Mouse (Mus musculus) gastrocnemius, postnatal 25 days (tissue): ENCODE measurements around the gene 4921530L21Rik. TPM values are rescaled to one million over a fixed set of nuclear protein-coding genes. Genes with fewer than 3 reads are reported as not detected.

Source experiments
- DNase-seq: peaks from one replicate; pipeline ENCODE4 v3.0.0; 2022
- long read RNA-seq, 2 experiments: library from polyadenylated mRNA; stranded (forward); transcript quantifications; one replicate each; pipeline ENCODE4 v2.0.0; 2021
- total RNA-seq, 2 experiments: library from RNA; stranded (reverse); gene quantifications; 1 replicate in 1 of 2; 2 replicates in 1 of 2; pipeline ENCODE4 v1.2.3; 2021

Gene 4921530L21Rik
- not detected for total RNA-seq
- long read RNA-seq, experiment 1 = 0 reads
- long read RNA-seq, experiment 2 = 0 reads

DNA sequence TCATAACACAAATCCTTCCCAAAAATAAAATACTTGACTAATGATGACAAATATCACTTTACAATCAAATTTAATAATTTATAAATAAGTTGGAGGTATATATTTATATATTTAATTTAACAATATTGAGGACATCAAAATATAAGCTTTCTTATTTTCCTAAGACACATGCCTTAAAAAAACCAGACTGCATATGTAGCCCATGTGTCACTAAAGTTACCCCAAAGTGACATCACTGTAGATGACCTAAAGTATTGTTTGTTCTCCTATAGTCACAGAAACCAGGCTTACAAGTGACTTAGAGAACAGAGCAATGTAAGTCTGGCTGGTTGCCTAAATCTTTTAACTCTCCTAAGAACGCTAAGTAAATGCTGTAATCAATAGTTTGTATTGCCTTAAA lies at the start of gene 4921530L21Rik:
TSS of gene 4921530L21Rik (plus strand) at position 301 of the 400 bp plus-strand sequence.
- no peak for DNase-seq

DNA sequence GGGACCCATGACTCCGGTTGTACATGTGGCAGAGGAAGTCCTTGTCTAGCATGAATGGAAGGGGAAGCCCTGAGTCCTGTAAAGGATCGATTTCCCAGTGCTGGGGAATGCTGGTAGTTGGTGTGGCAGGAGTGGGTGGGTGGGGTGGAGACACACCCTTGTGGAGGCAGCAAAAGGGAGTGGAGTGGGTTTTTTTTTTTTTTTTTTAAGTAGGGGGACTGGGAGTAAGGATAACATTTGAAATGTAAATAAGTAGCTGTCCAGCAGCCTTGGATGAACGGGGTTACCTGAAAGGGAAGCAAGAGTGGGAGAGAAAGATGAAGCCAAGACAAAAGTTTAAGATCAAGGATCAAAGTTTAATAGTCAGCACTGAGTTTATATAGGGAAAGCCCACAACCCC lies 47.2 kb upstream of the 4921530L21Rik start:
- DNase-seq = no peak

DNA sequence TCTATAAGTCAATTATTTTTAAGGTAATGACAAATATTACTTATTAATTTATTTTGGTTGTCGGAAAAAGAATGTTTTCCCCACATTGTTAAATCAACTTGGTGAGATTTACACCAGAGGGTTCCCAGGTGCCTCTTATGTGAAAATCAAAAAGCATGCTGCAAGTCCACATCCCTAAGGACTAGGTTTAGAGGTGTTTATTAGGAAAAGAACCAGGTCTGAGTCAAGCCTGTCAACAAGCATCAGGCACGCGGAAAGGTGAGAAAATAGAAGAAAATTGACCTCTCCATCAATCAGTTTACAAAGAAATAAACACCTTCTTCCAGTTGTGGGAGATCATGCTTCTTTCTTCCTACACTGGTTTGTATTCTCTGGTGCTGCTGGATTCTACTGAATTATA lies 18.1 kb upstream of the 4921530L21Rik start:
- DNase-seq = no peak

DNA sequence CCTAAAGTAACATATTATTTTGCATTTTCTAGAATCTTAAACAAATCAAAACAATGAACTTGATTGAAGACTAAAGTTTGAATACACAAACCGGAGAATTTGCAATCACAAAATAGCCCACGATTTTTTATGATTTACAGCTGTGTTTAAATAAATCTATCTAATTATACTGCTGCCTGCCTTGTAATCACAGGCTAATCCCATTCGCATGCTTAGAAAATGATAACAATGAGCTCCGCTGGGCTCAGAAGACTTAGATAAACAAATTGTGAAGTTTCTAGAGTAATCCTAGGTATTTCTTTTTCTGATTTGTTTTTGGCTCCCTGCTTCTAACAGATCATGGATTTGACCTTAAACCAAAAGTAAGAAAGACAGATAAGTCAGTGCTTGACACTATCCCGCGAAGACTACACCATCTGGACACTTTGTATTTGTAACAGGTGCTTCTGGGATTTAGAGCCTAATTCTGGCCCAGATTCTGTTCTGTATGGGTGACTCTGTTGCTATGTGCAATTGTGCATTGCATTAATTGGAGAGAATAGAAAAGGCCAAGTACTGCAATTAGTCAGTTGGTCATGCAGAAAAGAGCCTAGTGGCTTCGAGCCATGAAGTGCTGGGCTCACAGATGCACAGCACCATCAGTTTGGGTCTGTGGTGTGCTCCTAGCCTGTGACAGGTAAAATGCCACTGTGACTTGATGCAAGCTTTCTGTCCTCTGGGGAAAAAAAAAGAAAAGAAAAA lies 15.2 kb upstream of the 4921530L21Rik start:
- no peak for DNase-seq

DNA sequence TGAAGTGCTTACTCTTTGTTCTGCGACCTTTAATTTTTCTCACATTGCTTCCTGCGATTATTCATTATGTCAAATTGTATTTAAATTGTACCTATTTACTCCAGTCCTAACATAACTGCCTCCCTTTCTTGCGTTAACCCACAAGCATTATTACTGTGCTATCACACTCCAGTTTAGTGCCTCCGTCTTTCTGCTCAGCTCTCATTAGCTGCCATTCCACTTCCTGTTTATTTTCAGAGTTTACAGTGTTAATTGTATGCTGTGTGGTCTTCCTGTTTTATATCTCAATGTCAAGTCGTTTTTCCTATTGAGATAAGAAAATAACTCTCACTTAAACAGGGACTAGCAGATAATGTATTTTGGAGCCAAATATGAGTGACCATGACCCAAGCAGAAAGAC lies 9.0 kb upstream of the 4921530L21Rik start:
- no peak for DNase-seq

DNA sequence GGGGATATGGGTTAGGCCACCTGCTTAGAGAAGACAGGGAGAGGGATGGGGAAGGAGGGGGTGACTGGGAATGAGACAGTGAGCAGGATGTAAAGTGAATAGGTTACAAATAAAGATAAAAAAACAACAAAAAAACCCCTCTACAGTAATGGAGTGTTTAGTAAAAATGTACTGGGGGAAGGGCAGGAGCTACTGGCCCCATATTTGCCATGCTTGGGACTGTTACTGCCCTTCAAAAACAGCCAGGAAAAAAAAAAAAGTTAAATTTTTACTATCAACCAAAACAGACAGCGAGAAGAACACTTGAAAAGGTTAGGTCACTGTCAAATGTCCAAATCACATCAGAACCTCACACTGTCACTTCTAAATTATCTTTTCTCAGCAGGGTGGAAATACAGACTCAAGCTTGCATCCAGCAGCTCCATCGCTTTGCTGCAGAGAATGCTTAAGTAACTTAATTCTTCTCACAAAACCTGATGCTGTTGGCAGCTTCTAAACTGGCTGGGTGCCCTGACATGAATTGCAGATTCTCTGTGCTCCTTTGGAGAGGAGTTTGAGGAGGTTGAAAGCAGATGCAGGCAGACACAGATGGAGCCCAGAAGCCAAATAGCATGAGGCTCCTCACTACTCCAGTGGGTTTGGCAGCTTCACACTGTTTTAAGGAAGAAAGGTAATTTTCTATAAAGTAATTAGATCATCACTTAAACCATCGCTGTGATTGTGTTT lies 4.1 kb upstream of the 4921530L21Rik start:
- DNase-seq = peak; percentile 11

DNA sequence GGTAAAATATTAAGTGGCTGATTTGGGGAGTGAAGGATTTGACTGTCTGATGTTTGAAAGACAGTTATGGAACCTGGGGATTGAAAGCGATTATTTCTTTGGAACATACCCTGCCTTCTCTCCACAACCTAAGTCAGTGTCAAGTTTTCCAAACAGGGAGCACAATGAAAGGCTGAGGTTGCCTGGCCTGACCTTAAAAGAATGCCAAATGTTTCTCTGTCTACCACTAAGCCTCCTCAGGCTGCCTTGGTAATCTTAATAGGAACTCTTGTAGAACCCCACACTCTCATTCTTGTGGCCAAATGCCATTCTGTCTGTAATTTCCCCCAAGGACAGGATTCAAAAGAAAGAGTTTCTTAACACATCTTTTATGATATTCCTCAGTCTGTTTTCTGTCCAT lies 3.5 kb upstream of the 4921530L21Rik start:
- no peak for DNase-seq

DNA sequence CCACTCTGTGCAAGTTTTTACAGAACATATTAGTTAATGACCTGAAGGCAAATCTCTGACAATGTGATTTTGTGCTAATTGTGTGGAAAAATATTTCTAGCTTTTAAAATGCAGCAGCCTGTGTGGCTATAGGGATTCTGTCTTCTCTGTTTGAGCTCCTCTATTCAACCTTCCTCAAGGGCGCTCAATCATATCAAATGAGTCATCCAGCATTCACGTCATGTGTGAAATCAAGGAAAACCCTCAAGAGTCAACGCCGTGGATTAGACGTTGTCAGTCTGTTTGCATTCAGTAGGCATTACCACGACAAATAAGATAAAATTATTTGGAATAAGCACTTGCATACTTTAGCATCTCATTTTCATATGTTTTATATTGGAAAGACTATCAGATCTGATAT lies 18.4 kb downstream of the 4921530L21Rik start:
- DNase-seq = no peak

DNA sequence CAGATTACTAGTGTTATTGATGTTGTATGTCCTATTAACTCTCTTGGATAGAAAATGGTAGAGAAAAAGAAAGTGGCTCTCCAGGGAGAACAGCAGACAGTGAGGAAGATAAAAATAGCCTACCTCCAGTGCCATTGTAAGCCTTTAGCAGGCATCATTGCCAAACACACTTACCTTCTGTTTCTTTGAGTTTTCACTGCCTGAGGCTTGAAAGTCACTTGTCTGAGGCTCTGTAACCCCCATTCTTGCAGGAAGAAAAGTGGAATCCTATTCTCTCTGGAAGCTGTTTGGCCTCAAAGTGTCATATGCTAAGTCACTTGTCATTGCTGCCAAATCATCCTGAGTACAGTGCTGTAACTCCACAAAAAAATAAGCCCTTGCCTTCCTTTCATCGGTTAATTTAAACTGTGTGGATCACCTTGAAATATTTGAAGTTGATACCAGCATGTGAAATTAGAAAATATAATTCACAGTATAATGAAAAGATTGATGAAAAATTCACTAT lies 23.6 kb downstream of the 4921530L21Rik start:
- DNase-seq = no peak

DNA sequence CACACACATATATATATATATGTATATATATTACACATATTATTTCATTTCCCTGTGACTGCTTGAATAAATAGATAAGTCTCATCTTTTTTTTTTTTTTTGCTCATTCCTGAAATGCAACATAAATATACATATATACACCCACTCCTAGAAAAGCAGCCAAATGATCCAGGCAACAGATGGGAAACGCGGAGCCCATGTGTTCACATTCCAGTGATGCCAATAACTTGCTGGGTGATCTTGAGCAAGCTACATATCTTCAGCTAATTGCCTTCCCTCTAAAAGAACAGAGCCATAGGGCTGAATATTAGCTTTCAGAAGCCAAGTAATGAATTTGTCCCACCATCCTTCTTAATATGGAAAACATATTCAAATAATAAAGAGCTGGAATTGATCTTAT lies 32.2 kb downstream of the 4921530L21Rik start:
- no peak for DNase-seq

DNA sequence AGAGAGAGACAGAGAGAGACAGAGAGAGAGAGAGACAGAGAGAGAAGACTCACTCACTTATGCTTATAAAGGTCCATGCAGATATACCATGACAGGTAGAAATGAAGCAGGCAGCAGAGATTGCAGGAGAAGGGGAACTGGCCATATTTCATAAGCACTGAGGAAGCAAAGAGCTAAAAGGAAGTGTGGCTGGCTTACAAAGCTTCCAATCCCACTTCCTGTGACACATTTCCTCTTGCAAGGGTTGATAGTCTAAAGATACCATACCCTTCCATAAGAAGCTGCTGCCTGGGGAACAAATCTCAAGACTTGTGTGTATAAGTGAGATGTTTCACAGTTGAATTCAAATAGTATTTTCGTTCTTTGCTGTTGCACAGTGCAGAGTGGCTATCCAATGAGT lies 45.7 kb downstream of the 4921530L21Rik start:
- DNase-seq = no peak

DNA sequence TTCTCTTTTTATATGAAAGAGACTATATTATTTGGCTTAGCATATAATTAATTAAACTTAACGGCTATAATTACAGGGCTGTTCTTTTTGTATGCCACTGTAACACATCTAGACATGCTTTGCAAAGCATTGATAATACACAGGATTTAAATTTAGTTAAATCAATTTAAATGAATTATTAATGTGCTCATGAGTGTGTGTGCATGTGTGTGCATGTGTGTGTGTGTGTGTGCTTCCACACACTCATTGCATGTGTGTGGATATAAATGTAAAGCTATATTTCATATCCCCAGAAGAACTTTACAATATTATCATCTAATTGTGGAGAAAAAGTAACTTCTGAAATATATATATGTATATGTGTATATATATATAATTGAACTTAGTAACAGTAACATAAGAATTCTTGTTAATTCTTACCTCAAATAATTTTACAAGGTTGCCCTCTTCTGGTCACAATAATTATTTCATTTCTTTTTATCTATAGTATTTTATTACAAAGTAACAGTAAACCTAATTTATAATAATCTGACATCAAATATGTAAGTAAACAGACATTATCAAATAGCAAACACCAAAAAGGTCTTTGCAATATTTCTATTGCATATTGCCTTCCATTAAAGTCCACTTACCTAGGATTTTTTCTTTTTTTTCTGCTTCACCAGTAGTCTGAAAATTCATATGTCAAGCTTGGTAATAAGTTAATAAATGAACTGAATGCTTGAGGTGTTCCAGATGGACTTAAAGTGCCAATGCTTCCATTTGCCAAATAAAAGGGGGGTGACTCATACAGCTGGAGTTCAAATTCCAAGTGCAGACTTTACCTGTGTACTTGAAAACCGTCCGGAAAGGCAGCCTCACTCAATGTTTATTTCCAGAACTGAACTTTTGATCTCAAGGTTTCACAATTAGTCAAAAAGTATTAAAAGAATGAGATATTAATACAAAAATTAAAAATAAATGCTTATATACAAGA lies 47.0 kb downstream of the 4921530L21Rik start:
- DNase-seq = no peak
